Mouse (Mus musculus) gastrocnemius, adult 8-10 months (tissue): ENCODE results near the gene Hist1h2be. TPM values are rescaled to one million over a fixed set of nuclear protein-coding genes. Genes with fewer than 3 reads are reported as not detected.

ENCODE experiments used
- microRNA-seq: library from miRNA; unstranded; fragments of <30 nt; microRNA quantifications from one replicate; pipeline ENCODE4 v1.2.0, GENCODE M21; 2022
- total RNA-seq, 4 experiments: library from RNA; stranded (reverse); gene quantifications; 2 replicates each; pipeline ENCODE4 v1.2.4; 2022

Hist1h2be gene
- total RNA-seq, 4 experiments from 2014 or later: 12.0 to 16.1 (median 12.9) TPM

Small RNA genes within 50 kb of the gene (microRNA-seq; reads per million reads assigned to microRNA genes)
- gene Gm44297 (not detected), gene Gm44359 (not detected), gene Gm44394 (not detected)

Other genes with a start within 250 kb of the Hist1h2be start
- gene Abt1, start 197.3 kb downstream of the Hist1h2be start, total RNA-seq: 1 to 10 TPM; 3.2 to 4.8 (median 4.0) TPM
- gene Btn1a1, start 155.2 kb downstream of the Hist1h2be start, total RNA-seq: not detected
- gene Btn2a2, start 132.3 kb downstream of the Hist1h2be start, total RNA-seq: not detected
- gene Hist1h4h, start 90.1 kb downstream of the Hist1h2be start, total RNA-seq: 100 to 1,000 TPM; 131 to 174 (median 160) TPM
- gene Hist1h2af, start 87.2 kb downstream of the Hist1h2be start, total RNA-seq: 1 to 10 TPM in 1 of 4 experiments, not detected in 3; 1.5 TPM
- 1 to 10 TPM in 1 of 4 experiments, under 1 TPM in 1, not detected in 2; 0.75 to 2.2 TPM for gene Hist1h3g, start 85.7 kb downstream of the Hist1h2be start, total RNA-seq
- 1 to 10 TPM in 2 of 4 experiments, under 1 TPM in 2; 0.82 to 1.6 (median 1.2) TPM for gene Hist1h2bh, start 77.7 kb downstream of the Hist1h2be start, total RNA-seq
- gene Hist1h3f, start 77.1 kb downstream of the Hist1h2be start, total RNA-seq: 1 to 10 TPM; 3.1 to 5.0 (median 4.4) TPM
- gene Hist1h4f, start 69.5 kb downstream of the Hist1h2be start, total RNA-seq: 10 to 100 TPM; 14.0 to 20.7 (median 16.1) TPM
- 1 to 10 TPM in 3 of 4 experiments, under 1 TPM in 1; 0.87 to 1.3 (median 1.3) TPM for gene Hist1h1d, start 67.9 kb downstream of the Hist1h2be start, total RNA-seq
- 10 to 100 TPM; 14.8 to 21.5 (median 18.9) TPM for gene Hist1h3e, start 58.8 kb downstream of the Hist1h2be start, total RNA-seq
- gene Hist1h2ae, start 49.9 kb downstream of the Hist1h2be start, total RNA-seq: 1 to 10 TPM in 2 of 4 experiments, under 1 TPM in 2; 0.54 to 1.1 (median 0.88) TPM
- 1 to 10 TPM; 5.2 to 8.5 (median 7.2) TPM for gene Hist1h2bg, start 49.7 kb downstream of the Hist1h2be start, total RNA-seq
- 1 to 10 TPM; 2.0 to 6.7 (median 5.1) TPM for gene Hist1h2bf, start 46.9 kb downstream of the Hist1h2be start, total RNA-seq
- gene Hist1h2ad, start 46.7 kb downstream of the Hist1h2be start, total RNA-seq: 1 to 10 TPM in 1 of 4 experiments, not detected in 3; 2.2 TPM
- gene Hist1h3d, start 45.4 kb downstream of the Hist1h2be start, total RNA-seq: 1 to 10 TPM; 2.5 to 4.0 (median 3.2) TPM
- gene Hist1h4d, start 39.5 kb downstream of the Hist1h2be start, total RNA-seq: 10 to 100 TPM; 37.8 to 57.9 (median 48.1) TPM
- 10 to 100 TPM; 32.8 to 56.3 (median 49.3) TPM for gene Hist1h1e, start 1.4 kb upstream of the Hist1h2be start, total RNA-seq
- 1 to 10 TPM in 1 of 4 experiments, under 1 TPM in 3; 0.65 to 1.1 (median 0.86) TPM for gene Hist1h2ac, start 62.8 kb upstream of the Hist1h2be start, total RNA-seq
- gene Hist1h2bc, start 63.1 kb upstream of the Hist1h2be start, total RNA-seq: 10 to 100 TPM; 59.5 to 67.1 (median 62.0) TPM
- not detected for gene Hist1h1t, start 74.7 kb upstream of the Hist1h2be start, total RNA-seq
- gene Hist1h4c, start 77.3 kb upstream of the Hist1h2be start, total RNA-seq: 10 to 100 TPM; 66.4 to 87.5 (median 79.3) TPM
- gene Hfe, start 89.7 kb upstream of the Hist1h2be start, total RNA-seq: 10 to 100 TPM; 23.6 to 29.2 (median 27.1) TPM
- 100 to 1,000 TPM; 196 to 246 (median 227) TPM for gene Hist1h1c, start 117.7 kb upstream of the Hist1h2be start, total RNA-seq
- gene Hist1h3c, start 124.5 kb upstream of the Hist1h2be start, total RNA-seq: not detected
- gene Hist1h2bb, start 125.6 kb upstream of the Hist1h2be start, total RNA-seq: 1 to 10 TPM; 1.1 to 1.6 (median 1.4) TPM
- 1 to 10 TPM in 2 of 4 experiments, under 1 TPM in 1, not detected in 1; 0.97 to 4.9 (median 3.5) TPM for gene Hist1h2ab, start 130.0 kb upstream of the Hist1h2be start, total RNA-seq
- 1 to 10 TPM in 2 of 4 experiments, not detected in 2; 2.7 to 2.8 TPM for gene Hist1h3b, start 131.1 kb upstream of the Hist1h2be start, total RNA-seq
- 1 to 10 TPM in 2 of 4 experiments, under 1 TPM in 1, not detected in 1; 0.82 to 2.9 (median 1.8) TPM for gene Hist1h4b, start 135.9 kb upstream of the Hist1h2be start, total RNA-seq
- gene Hist1h4a, start 140.1 kb upstream of the Hist1h2be start, total RNA-seq: 1 to 10 TPM in 3 of 4 experiments, under 1 TPM in 1; 0.82 to 3.3 (median 1.8) TPM
- gene Hist1h3a, start 141.3 kb upstream of the Hist1h2be start, total RNA-seq: 1 to 10 TPM; 3.7 to 6.9 (median 4.3) TPM
- gene Hist1h1a, start 142.5 kb upstream of the Hist1h2be start, total RNA-seq: 1 to 10 TPM in 1 of 4 experiments, under 1 TPM in 3; 0.46 to 1.1 (median 0.78) TPM
- gene Trim38, start 148.8 kb upstream of the Hist1h2be start, total RNA-seq: not detected
- not detected for gene Slc17a2, start 185.9 kb upstream of the Hist1h2be start, total RNA-seq
- not detected for gene Slc17a3, start 218.3 kb upstream of the Hist1h2be start, total RNA-seq
- not detected for gene Slc17a1, start 246.6 kb upstream of the Hist1h2be start, total RNA-seq